Mouse (Mus musculus) G1E (cell line): Measurements from ENCODE around the gene Cdh11. TPM values are rescaled to one million over a fixed set of nuclear protein-coding genes. Genes with fewer than 3 reads are reported as not detected.
"Not testable (repeated sequence)": the region's sequence is repeated elsewhere in the genome, so short reads cannot be mapped to it uniquely, and the experiment has no call there.

ENCODE experiments used
- ATAC-seq: 2 replicates; pipeline ENCODE4 v1.8.0; 2016; ENCODE audit warnings: mild to moderate bottlenecking; ENCODE audit not compliant: insufficient number of reproducible peaks, poor library complexity, low FRiP score, severe bottlenecking; ENCODE audit errors: extremely low read depth
- DNase-seq: peaks from one replicate; pipeline ENCODE4 v3.0.0; 2012; ENCODE audit warnings: low spot score
- H3K27me3 ChIP-seq: 2 replicates; pipeline ENCODE4 v1.6.1; 2012; ENCODE audit warnings: mild to moderate bottlenecking, low read length, inconsistent platforms; ENCODE audit not compliant: insufficient read depth
- H3K36me3 ChIP-seq: replicated peaks from 2 replicates; pipeline ENCODE3; 2012; ENCODE audit warnings: mild to moderate bottlenecking, inconsistent platforms
- H3K4me1 ChIP-seq: 2 replicates; pipeline ENCODE4 v1.6.1; 2012; ENCODE audit warnings: low read depth, low read length, inconsistent platforms, mixed read lengths; ENCODE audit not compliant: insufficient read depth
- H3K4me3 ChIP-seq: 2 replicates; pipeline ENCODE4 v1.5.1; 2012; ENCODE audit warnings: low read depth, mild to moderate bottlenecking, inconsistent platforms, low read length, moderate library complexity, mixed read lengths
- H3K9me3 ChIP-seq: replicated peaks from 2 replicates; pipeline ENCODE4 v1.6.1; 2012; ENCODE audit warnings: inconsistent platforms
- CTCF ChIP-seq: IDR thresholded peaks from 2 replicates; pipeline ENCODE4 v1.5.1; 2012; ENCODE audit warnings: low read depth, low read length, inconsistent platforms, mixed read lengths
- GATA1 ChIP-seq: IDR thresholded peaks from 2 replicates; pipeline ENCODE4 v1.6.1; 2012; ENCODE audit warnings: borderline replicate concordance, low read length, inconsistent platforms, mixed read lengths
- GATA2 ChIP-seq: IDR thresholded peaks from 2 replicates; pipeline ENCODE4 v1.6.1; 2012; ENCODE audit warnings: low read depth, low read length, inconsistent platforms, borderline replicate concordance
- POLR2AphosphoS5 ChIP-seq: IDR thresholded peaks from 2 replicates; pipeline ENCODE4 v1.6.1; 2012; ENCODE audit warnings: low read depth, low read length, inconsistent platforms; ENCODE audit not compliant: insufficient replicate concordance
- TAL1 ChIP-seq: conservative IDR thresholded peaks from 2 replicates; pipeline ENCODE4 v1.6.1; 2012; ENCODE audit warnings: low read depth, low read length, inconsistent platforms, mixed read lengths
- polyA plus RNA-seq: library from polyadenylated mRNA; stranded (reverse); fragments of >175 nt; gene quantifications from 2 replicates; pipeline ENCODE4 v1.2.3, GENCODE M21; 2012
- total RNA-seq, 2 experiments: library from RNA; stranded (forward) in 1 of 2; stranded (reverse) in 1 of 2; fragments of 200-1000 nt in 1 of 2; fragments of >200 nt in 1 of 2; fragmentation: Nextera tagmentation in 1 of 2; gene quantifications; 2 replicates each; pipeline ENCODE4 v1.2.3; 2014 to 2017

Gene Cdh11
- total and polyA plus RNA-seq, 3 experiments, result 0.11 TPM; not detected in 2

- Histone ChIP-seq H3K4me1 (no peaks in the 10 kb centered on the region), H3K27me3 (no peaks in the 10 kb centered on the region), H3K4me3 (no peak overlapping the region), H3K36me3 (no peaks in the 10 kb centered on the region), H3K9me3 (no peaks in the 10 kb centered on the region)
- DNase-seq, result no peak
- no peak for TF ChIP-seq GATA2
- no peak for ATAC-seq
Measured at GRCm38 (mm10) chr8:102685023-102685422, 100.4 kb downstream of the Cdh11 start.

- no peaks in the 10 kb centered on the region for H3K27me3 ChIP-seq
- DNase-seq (no peak), ATAC-seq (no peak)
- H3K4me3 ChIP-seq, result no peak overlapping the region
- no peaks in the 10 kb centered on the region for H3K4me1 ChIP-seq
- TF ChIP-seq GATA1, result no peak
- TF ChIP-seq TAL1, result no peak
- TF ChIP-seq GATA2, result no peak
- no peak for TF ChIP-seq POLR2AphosphoS5
- TF ChIP-seq CTCF, result no peak
- peaks cover 11% of the 10 kb centered on the region for H3K9me3 ChIP-seq
- H3K36me3 ChIP-seq, result no peaks in the 10 kb centered on the region
Measured at GRCm38 (mm10) chr8:102677148-102677547, 108.3 kb downstream of the Cdh11 start.

DNA sequence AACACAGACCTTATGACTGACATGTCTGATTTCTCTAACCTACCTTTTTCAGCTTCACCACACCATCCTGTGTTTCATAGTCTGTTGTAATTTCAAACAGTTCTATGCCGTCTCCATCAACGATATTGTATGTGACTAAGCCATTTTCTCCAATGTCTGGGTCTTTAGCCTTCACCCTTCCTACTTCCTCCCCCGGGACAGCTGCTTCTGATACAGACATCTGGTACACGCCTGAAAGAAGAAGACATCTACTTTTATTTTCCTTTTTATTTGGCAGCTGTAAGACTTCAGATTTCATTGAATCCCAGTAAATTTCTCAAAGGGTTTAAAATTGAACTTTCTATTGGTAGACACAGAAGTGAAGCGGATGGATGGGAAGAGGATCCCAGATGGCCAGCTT is 120.9 kb downstream of the Cdh11 start:
- DNase-seq, H3K9me3 ChIP-seq, H3K4me1 ChIP-seq, H3K36me3 ChIP-seq, ATAC-seq, H3K27me3 ChIP-seq, H3K4me3 ChIP-seq: not testable (repeated sequence)

- ATAC-seq, result no peak
- TF ChIP-seq POLR2AphosphoS5, result no peak
- no peak for TF ChIP-seq CTCF
- TF ChIP-seq GATA1, result no peak
- TF ChIP-seq TAL1, result no peak
- TF ChIP-seq GATA2, result no peak
- H3K36me3 ChIP-seq, result no peaks in the 10 kb centered on the region
- H3K9me3 ChIP-seq, result no peaks in the 10 kb centered on the region; the same call in 1 of the 2 replicates
- no peak overlapping the region for H3K4me3 ChIP-seq
- DNase-seq, result no peak
- H3K27me3 ChIP-seq, result no peaks in the 10 kb centered on the region
- no peaks in the 10 kb centered on the region for H3K4me1 ChIP-seq
Measured at GRCm38 (mm10) chr8:102656529-102656928, 128.9 kb downstream of the Cdh11 start.

GRCm38 (mm10) chr8:102651964-102652363 is 133.5 kb downstream of the Cdh11 start:
- no peak for TF ChIP-seq TAL1
- TF ChIP-seq GATA2, result no peak
- TF ChIP-seq GATA1, result no peak
- no peak for TF ChIP-seq CTCF
- no peak for TF ChIP-seq POLR2AphosphoS5
- Histone ChIP-seq H3K4me1 (no peaks in the 10 kb centered on the region), H3K4me3 (no peak overlapping the region), H3K27me3 (no peaks in the 10 kb centered on the region), H3K9me3 (no peaks in the 10 kb centered on the region; the same call in 1 of the 2 replicates), H3K36me3 (no peaks in the 10 kb centered on the region)
- no peak for ATAC-seq
- DNase-seq, result no peak

DNA sequence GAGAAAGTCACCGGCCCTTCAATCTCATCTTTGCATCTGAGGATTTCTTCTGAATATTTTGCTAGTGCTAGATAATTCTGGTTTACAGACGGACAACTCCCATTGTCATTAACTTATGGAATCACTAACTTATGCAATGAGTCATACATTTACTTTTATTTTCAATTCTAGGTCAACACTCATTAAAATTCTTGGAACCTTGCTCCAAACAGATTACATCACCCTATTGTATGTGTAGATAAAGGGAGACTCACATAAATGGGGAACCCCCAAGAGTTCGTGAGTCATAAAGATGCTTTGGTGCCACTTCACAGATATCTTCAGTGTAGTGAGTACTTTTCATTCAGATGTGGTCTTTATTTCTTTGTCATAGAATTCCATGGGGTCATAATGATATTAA is 158.3 kb downstream of the Cdh11 start:
- Histone ChIP-seq H3K4me3 (no peak overlapping the region), H3K36me3 (no peaks in the 10 kb centered on the region), H3K27me3 (no peaks in the 10 kb centered on the region), H3K9me3 (peaks cover 3% of the 10 kb centered on the region; the same call in 1 of the 2 replicates), H3K4me1 (no peaks in the 10 kb centered on the region)
- DNase-seq, result no peak
- TF ChIP-seq CTCF (no peak), GATA2 (no peak), GATA1 (no peak), POLR2AphosphoS5 (no peak), TAL1 (no peak)
- ATAC-seq, result no peak

DNA sequence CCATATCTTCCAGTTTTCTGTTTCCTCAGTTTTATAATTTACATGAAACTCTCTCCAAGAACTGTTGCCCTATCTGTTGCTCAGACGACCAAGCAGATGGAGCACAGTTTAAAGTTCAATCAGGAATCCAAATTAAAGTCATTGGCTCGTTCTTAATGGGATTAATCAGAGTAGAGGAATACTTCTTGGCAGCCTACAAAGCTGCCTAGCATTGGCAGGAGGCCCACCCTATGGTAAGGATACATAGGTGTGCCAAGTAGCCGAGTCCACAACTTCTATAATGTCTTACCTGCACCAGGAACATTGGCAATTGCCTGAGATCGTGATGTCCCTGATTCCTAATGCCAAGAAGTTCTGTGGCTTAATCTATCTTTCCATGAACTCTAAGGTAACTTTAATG is 173.3 kb downstream of the Cdh11 start:
- Histone ChIP-seq H3K27me3 (no peaks in the 10 kb centered on the region), H3K36me3 (no peaks in the 10 kb centered on the region), H3K4me1 (no peaks in the 10 kb centered on the region), H3K9me3 (0 out of 2 replicates have a peak, but pooled peaks cover 2% of the 10 kb centered on the region), H3K4me3 (no peak overlapping the region)
- TF ChIP-seq POLR2AphosphoS5 (no peak), GATA1 (no peak), GATA2 (no peak), CTCF (no peak), TAL1 (no peak)
- no peak for DNase-seq
- ATAC-seq, result no peak
